Comparison of ENCODE assay signal across 10 mouse cellular contexts in genomic region chr15:102922012-102922362, GRCm38 (mm10). TPM values are rescaled to one million over a fixed set of nuclear protein-coding genes. Genes with fewer than 3 reads are reported as not detected.
DNase-seq lines count a peak whose midpoint lies in the region; ATAC-seq lines count a peak whose summit lies in the region.
"Had no signal": no experiment of that assay in that cellular context is flagged by ENCODE, and none has a peak within 500 bp of the region (broad histone marks: within the 10 kb centered on the region; RNA-seq: fewer than 3 reads in every experiment).

No protein-coding gene starts in this region.

- peak overlapping the region; percentile 61; the same call in 1 of the 2 replicates for H3K27ac ChIP-seq in limb, embryonic 15.5 days
- H3K27ac ChIP-seq: liver, embryonic 15.5 days had no signal

- no peaks in the 10 kb centered on the region for H3K36me3 ChIP-seq in limb, embryonic 15.5 days
- H3K36me3 ChIP-seq: liver, embryonic 15.5 days had no signal

- peak overlapping the region; percentile 39 for H3K4me3 ChIP-seq in limb, embryonic 15.5 days
- H3K4me3 ChIP-seq: liver, embryonic 15.5 days had no signal

- peak overlapping the region; percentile 47 for H3K4me2 ChIP-seq in limb, embryonic 15.5 days
- H3K4me2 ChIP-seq: liver, embryonic 15.5 days had no signal

- peaks cover 16% of the 10 kb centered on the region for H3K4me1 ChIP-seq in limb, embryonic 15.5 days
- H3K4me1 ChIP-seq: liver, embryonic 15.5 days had no signal

- 0 out of 2 replicates have a peak, but pooled peaks have one; percentile 7 for ATAC-seq in limb, embryonic 15.5 days (ENCODE audit: insufficient number of reproducible peaks, low FRiP score, low TSS enrichment, low read depth)
- ATAC-seq in megakaryocyte progenitor cell, adult 5-6 weeks (replicated peaks; ENCODE audit: poor library complexity): no peak

- H3K9me3 ChIP-seq in limb, embryonic 15.5 days: no peaks in the 10 kb centered on the region
- H3K9me3 ChIP-seq: liver, embryonic 15.5 days had no signal

- intact Hi-C loops in heart, postnatal 14 days (cut with DNase I): no loop called here
- intact Hi-C loops in heart, postnatal 25 days (cut with DNase I): no loop called here

- DNase-seq in heart, postnatal 14 days: peak; percentile 24 to 26
- DNase-seq in heart, postnatal 25 days (ENCODE audit: low spot score): no peak
- DNase-seq in 3T3-L1 (ENCODE audit: low read depth, low spot score) (peak; percentile 26), R1 (ENCODE audit: low read depth, low spot score) (peak; percentile 63)
- DNase-seq in left cerebral cortex, adult 11 months (ENCODE audit: low spot score): no peak
- DNase-seq: cerebellum, adult 18-20 months had no signal

- peaks cover 92% of the 10 kb centered on the region for H3K27me3 ChIP-seq in limb, embryonic 15.5 days

- H3K9ac ChIP-seq in limb, embryonic 15.5 days: no peak overlapping the region
- H3K9ac ChIP-seq: liver, embryonic 15.5 days had no signal

- WGBS in limb, embryonic 15.5 days: 2% methylated on average over 24 of the region's 24 CpGs

RNA-seq across cellular contexts. Expression of gene Hoxc13, which starts 1.1 kb away (rescaled TPM):
- total RNA-seq in heart, postnatal 14 days (2021): not detected
- not detected for total RNA-seq in heart, postnatal 25 days (2021)
- 7.7 and 7.9 TPM in 2 replicates for polyA plus RNA-seq in limb, embryonic 15.5 days (2015; fragmentation: Nextera tagmentation; extraction: Ambion mirVana)
- not detected in 2 replicates for total RNA-seq in megakaryocyte progenitor cell, adult 5-6 weeks (2015)
- not detected in 2 replicates for total RNA-seq in megakaryocyte progenitor cell, adult 5-6 weeks (2017)
- polyA plus RNA-seq: frontal cortex, adult 2 months; liver, embryonic 15.5 days had no signal

RNA-seq across cellular contexts. Expression of gene Hoxc12, which starts 14.6 kb away (rescaled TPM):
- total RNA-seq in heart, postnatal 14 days (2021): not detected
- not detected for total RNA-seq in heart, postnatal 25 days (2021)
- 3.9 TPM in 2 replicates for polyA plus RNA-seq in limb, embryonic 15.5 days (2015; fragmentation: Nextera tagmentation; extraction: Ambion mirVana)
- total RNA-seq in megakaryocyte progenitor cell, adult 5-6 weeks (2015): not detected in 2 replicates
- not detected in 2 replicates for total RNA-seq in megakaryocyte progenitor cell, adult 5-6 weeks (2017)
- polyA plus RNA-seq: frontal cortex, adult 2 months; liver, embryonic 15.5 days had no signal

RNA-seq across cellular contexts. Expression of gene Hoxc11, which starts 32.2 kb away (rescaled TPM):
- not detected for total RNA-seq in heart, postnatal 14 days (2021)
- total RNA-seq in heart, postnatal 25 days (2021): not detected
- polyA plus RNA-seq in limb, embryonic 15.5 days (2015; fragmentation: Nextera tagmentation; extraction: Ambion mirVana): 1.5 and 1.7 TPM in 2 replicates
- not detected in 2 replicates for total RNA-seq in megakaryocyte progenitor cell, adult 5-6 weeks (2015)
- not detected in 2 replicates for total RNA-seq in megakaryocyte progenitor cell, adult 5-6 weeks (2017)
- polyA plus RNA-seq: frontal cortex, adult 2 months; liver, embryonic 15.5 days had no signal

RNA-seq across cellular contexts. Expression of gene Hoxc10, which starts 44.6 kb away (rescaled TPM):
- total RNA-seq in heart, postnatal 14 days (2021): not detected
- total RNA-seq in heart, postnatal 25 days (2021): not detected
- 5.6 and 6.0 TPM in 2 replicates for polyA plus RNA-seq in limb, embryonic 15.5 days (2015; fragmentation: Nextera tagmentation; extraction: Ambion mirVana)
- total RNA-seq in megakaryocyte progenitor cell, adult 5-6 weeks (2015): not detected in 2 replicates
- not detected in 2 replicates for total RNA-seq in megakaryocyte progenitor cell, adult 5-6 weeks (2017)
- polyA plus RNA-seq: frontal cortex, adult 2 months; liver, embryonic 15.5 days had no signal

RNA-seq across cellular contexts. Expression of gene Hoxc5, which starts 45.3 kb away (rescaled TPM):
- not detected for total RNA-seq in heart, postnatal 14 days (2021)
- total RNA-seq in heart, postnatal 25 days (2021): not detected
- polyA plus RNA-seq in limb, embryonic 15.5 days (2015; fragmentation: Nextera tagmentation; extraction: Ambion mirVana): 2.3 TPM in 2 replicates
- not detected in 2 replicates for total RNA-seq in megakaryocyte progenitor cell, adult 5-6 weeks (2015)
- not detected in 2 replicates for total RNA-seq in megakaryocyte progenitor cell, adult 5-6 weeks (2017)
- polyA plus RNA-seq: frontal cortex, adult 2 months had no signal

Comparison
In these comparisons a context has a peak if more than half of its experiments do, and no peak if none do; other contexts are left out.
1. DNase-seq: peak in heart, postnatal 14 days (2 of 2), 3T3-L1 (single experiment) and R1 (single experiment); none in heart, postnatal 25 days (single experiment) and left cerebral cortex, adult 11 months (single experiment).